Mouse (Mus musculus) heart, embryonic 12.5 days (tissue): ENCODE data around the gene Myrip. TPM values are rescaled to one million over a fixed set of nuclear protein-coding genes. Genes with fewer than 3 reads are reported as not detected.

Experiments used
- ATAC-seq: fragments of 200-750 bp; cut with Nextera tagmentation; 2 replicates; pipeline ENCODE4 v1.8.0; 2017; ENCODE audit warnings: moderate TSS enrichment, moderate library complexity; ENCODE audit not compliant: insufficient number of reproducible peaks, low FRiP score
- H3K27ac ChIP-seq: fragments of 300-500 bp; sonication (generic); 2 replicates; pipeline ENCODE4 v1.5.1; 2016; ENCODE audit warnings: mild to moderate bottlenecking, moderate library complexity; ENCODE audit not compliant: poor library complexity, severe bottlenecking
- H3K27me3 ChIP-seq: fragments of 300-500 bp; sonication (generic); replicated peaks from 2 replicates; pipeline ENCODE4 v1.6.1; 2016; ENCODE audit warnings: mild to moderate bottlenecking, moderate library complexity
- H3K36me3 ChIP-seq: fragments of 300-500 bp; sonication (generic); 2 replicates; pipeline ENCODE4 v1.6.1; 2016; ENCODE audit warnings: mild to moderate bottlenecking, moderate library complexity
- H3K4me1 ChIP-seq: fragments of 300-500 bp; sonication (generic); replicated peaks from 2 replicates; pipeline ENCODE4 v1.6.1; 2016; ENCODE audit warnings: mild to moderate bottlenecking
- H3K4me2 ChIP-seq: fragments of 300-500 bp; sonication (generic); 2 replicates; pipeline ENCODE4 v1.6.1; 2016; ENCODE audit warnings: mild to moderate bottlenecking, moderate library complexity
- H3K4me3 ChIP-seq: fragments of 300-500 bp; sonication (generic); 2 replicates; pipeline ENCODE4 v1.5.1; 2016; ENCODE audit warnings: mild to moderate bottlenecking
- H3K9ac ChIP-seq: fragments of 300-500 bp; sonication (generic); 2 replicates; pipeline ENCODE4 v1.6.1; 2016; ENCODE audit warnings: mild to moderate bottlenecking, moderate library complexity
- H3K9me3 ChIP-seq: fragments of 300-500 bp; sonication (generic); replicated peaks from 2 replicates; pipeline ENCODE4 v1.6.1; 2016; ENCODE audit warnings: mild to moderate bottlenecking, moderate library complexity
- WGBS: fragments of 180-500 bp; shearing (Covaris S2); methylation state at CpG from one replicate; pipeline ENCODE4 v1.1.7; 2016; 5-methylcytosine and 5-hydroxymethylcytosine counted together
- polyA plus RNA-seq: library from polyadenylated mRNA; unstranded; fragments of >200 nt; fragmentation: Nextera tagmentation; extraction: Ambion mirVana; gene quantifications from 2 replicates; pipeline ENCODE4 v1.2.1, GENCODE M21; 2016

Myrip gene
- polyA plus RNA-seq, 1 experiment from 2014 or later, result 1.1 TPM

GRCm38 (mm10) chr9:120455768-120456655 is 154.7 kb downstream of the Myrip start:
- Histone ChIP-seq H3K27ac (peak overlapping the region; percentile 65), H3K4me1 (0 out of 2 replicates have a peak, but pooled peaks cover 8% of the 10 kb centered on the region), H3K4me3 (no peak overlapping the region), H3K4me2 (no peak overlapping the region), H3K36me3 (no peaks in the 10 kb centered on the region), H3K9ac (no peak overlapping the region), H3K27me3 (no peaks in the 10 kb centered on the region), H3K9me3 (no peaks in the 10 kb centered on the region)
- no peak for ATAC-seq
- 26% methylated on average over 9 of the region's 9 CpGs for WGBS

GRCm38 (mm10) chr9:120470431-120470830 is 169.1 kb downstream of the Myrip start:
- H3K27me3 ChIP-seq, result 0 out of 2 replicates have a peak, but pooled peaks cover 3% of the 10 kb centered on the region
- no peak overlapping the region for H3K27ac ChIP-seq
- no peak overlapping the region for H3K4me3 ChIP-seq
- H3K9me3 ChIP-seq, result no peaks in the 10 kb centered on the region
- no peak for ATAC-seq
- 90% methylated on average over 1 of the region's 1 CpGs for WGBS
- H3K9ac ChIP-seq, result no peak overlapping the region
- H3K36me3 ChIP-seq, result no peaks in the 10 kb centered on the region
- no peaks in the 10 kb centered on the region for H3K4me1 ChIP-seq
- no peak overlapping the region for H3K4me2 ChIP-seq

DNA sequence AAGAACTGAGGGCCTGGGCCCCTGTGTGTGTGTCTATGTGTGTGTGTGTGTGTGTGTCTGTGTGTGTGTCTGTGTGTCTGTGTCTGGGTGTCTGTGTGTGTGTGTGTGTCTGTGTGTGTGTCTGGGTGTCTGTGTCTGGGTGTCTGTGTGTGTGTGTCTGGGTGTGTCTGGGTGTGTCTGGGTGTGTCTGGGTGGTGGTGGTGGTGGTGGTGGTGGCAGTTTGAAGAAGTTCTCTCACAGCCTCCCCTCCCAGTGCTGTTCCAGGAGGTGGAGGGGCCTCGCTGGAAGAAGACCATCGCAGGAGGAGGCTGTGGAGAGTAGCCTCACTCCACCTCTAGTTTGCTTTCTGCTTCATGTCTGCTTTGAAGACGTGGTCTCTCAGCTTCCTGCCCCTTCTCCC is 180.3 kb downstream of the Myrip start:
- no peak for ATAC-seq
- H3K9me3 ChIP-seq, result no peaks in the 10 kb centered on the region
- H3K4me2 ChIP-seq, result no peak overlapping the region
- H3K36me3 ChIP-seq, result no peaks in the 10 kb centered on the region
- no peak overlapping the region for H3K27ac ChIP-seq
- H3K4me3 ChIP-seq, result no peak overlapping the region
- WGBS, result 64% methylated on average over 3 of the region's 3 CpGs
- H3K9ac ChIP-seq, result no peak overlapping the region
- H3K27me3 ChIP-seq, result peaks cover 3% of the 10 kb centered on the region; the same call in 1 of the 2 replicates
- H3K4me1 ChIP-seq, result peaks cover 12% of the 10 kb centered on the region

DNA sequence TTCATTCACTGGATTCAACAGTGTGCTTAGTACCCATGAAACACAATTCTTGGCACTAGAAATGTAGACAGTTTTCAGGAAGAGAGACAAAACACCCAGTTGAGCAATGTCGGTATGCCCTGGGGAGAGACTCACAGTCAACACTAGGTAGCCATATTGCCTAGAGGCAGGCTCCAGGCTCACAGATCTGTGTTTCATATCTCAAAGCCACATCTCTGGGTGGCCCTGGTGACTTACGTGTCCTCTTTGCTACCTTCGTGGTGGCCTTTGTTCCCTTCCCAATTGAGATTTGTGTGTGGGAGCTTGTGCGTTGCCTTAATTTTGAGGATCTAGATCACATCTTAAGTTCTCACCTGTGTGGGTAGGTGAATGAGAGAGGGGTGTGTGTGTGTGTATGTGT is 181.1 kb downstream of the Myrip start:
- H3K4me3 ChIP-seq, result no peak overlapping the region
- no peak overlapping the region for H3K9ac ChIP-seq
- H3K27me3 ChIP-seq, result peaks cover 5% of the 10 kb centered on the region; the same call in 1 of the 2 replicates
- ATAC-seq, result no peak
- H3K9me3 ChIP-seq, result no peaks in the 10 kb centered on the region
- H3K4me1 ChIP-seq, result peaks cover 12% of the 10 kb centered on the region
- 86% methylated on average over 4 of the region's 4 CpGs for WGBS
- H3K27ac ChIP-seq, result no peak overlapping the region
- no peak overlapping the region for H3K4me2 ChIP-seq
- no peaks in the 10 kb centered on the region for H3K36me3 ChIP-seq

DNA sequence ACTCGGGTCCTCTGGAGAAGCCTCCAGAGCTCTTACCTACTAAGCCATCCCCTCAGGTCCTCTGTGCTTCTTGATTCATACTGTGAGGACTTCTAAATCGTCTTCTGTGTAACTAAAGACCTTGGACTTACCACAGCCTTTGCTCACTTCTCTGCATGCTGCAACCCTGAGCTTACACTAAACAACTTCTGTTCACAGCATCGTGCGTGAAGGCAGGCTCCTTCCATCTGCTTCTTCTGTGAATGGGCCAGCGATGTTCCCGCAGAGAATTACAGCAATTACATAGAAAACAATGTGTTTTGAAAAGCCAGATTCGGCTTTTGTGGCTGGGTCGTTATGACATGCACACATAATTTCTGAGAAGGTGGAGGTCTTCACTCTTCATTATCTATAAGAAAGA is 181.8 kb downstream of the Myrip start:
- H3K36me3 ChIP-seq, result no peaks in the 10 kb centered on the region
- no peak for ATAC-seq
- peaks cover 5% of the 10 kb centered on the region; the same call in 1 of the 2 replicates for H3K27me3 ChIP-seq
- no peak overlapping the region for H3K4me2 ChIP-seq
- H3K4me3 ChIP-seq, result no peak overlapping the region
- H3K4me1 ChIP-seq, result peaks cover 8% of the 10 kb centered on the region
- H3K27ac ChIP-seq, result no peak overlapping the region
- 77% methylated on average over 8 of the region's 8 CpGs for WGBS
- H3K9ac ChIP-seq, result no peak overlapping the region
- no peaks in the 10 kb centered on the region for H3K9me3 ChIP-seq

DNA sequence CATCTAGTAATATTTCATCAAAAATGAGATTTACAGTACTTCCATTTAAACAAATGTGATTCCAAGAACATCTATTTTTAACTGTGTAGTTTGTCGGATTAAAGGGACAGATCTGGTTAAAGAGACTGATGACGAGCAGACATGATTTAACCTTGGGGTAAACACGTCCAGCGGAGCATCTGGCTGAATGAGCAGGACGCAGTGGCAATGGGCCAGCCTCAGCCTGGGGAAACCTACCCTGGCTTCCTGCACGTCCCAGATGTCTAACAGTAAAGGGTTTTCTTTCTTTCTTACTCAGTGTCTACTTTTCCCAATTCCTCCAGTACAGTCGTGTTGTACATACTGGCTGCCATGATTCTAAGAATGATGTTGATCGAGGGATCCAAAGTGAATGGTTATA is 185.8 kb downstream of the Myrip start:
- 70% methylated on average over 8 of the region's 8 CpGs for WGBS
- H3K27ac ChIP-seq, result no peak overlapping the region
- no peak for ATAC-seq
- no peak overlapping the region for H3K4me3 ChIP-seq
- H3K4me2 ChIP-seq, result no peak overlapping the region
- H3K27me3 ChIP-seq, result peaks cover 5% of the 10 kb centered on the region; the same call in 1 of the 2 replicates
- H3K4me1 ChIP-seq, result 0 out of 2 replicates have a peak, but pooled peaks cover 2% of the 10 kb centered on the region
- no peaks in the 10 kb centered on the region for H3K9me3 ChIP-seq
- no peaks in the 10 kb centered on the region for H3K36me3 ChIP-seq
- no peak overlapping the region for H3K9ac ChIP-seq

GRCm38 (mm10) chr9:120491509-120491908 is 190.2 kb downstream of the Myrip start:
- H3K36me3 ChIP-seq, result peaks cover 26% of the 10 kb centered on the region
- no peak overlapping the region for H3K9ac ChIP-seq
- H3K4me1 ChIP-seq, result peaks cover 13% of the 10 kb centered on the region
- peak overlapping the region; percentile 85 for H3K4me2 ChIP-seq
- 88% methylated on average over 3 of the region's 3 CpGs for WGBS
- no peak for ATAC-seq
- no peak overlapping the region for H3K27ac ChIP-seq
- no peaks in the 10 kb centered on the region for H3K9me3 ChIP-seq
- 0 out of 2 replicates have a peak, but pooled peaks cover 3% of the 10 kb centered on the region for H3K27me3 ChIP-seq
- peak overlapping the region; percentile 80 for H3K4me3 ChIP-seq

DNA sequence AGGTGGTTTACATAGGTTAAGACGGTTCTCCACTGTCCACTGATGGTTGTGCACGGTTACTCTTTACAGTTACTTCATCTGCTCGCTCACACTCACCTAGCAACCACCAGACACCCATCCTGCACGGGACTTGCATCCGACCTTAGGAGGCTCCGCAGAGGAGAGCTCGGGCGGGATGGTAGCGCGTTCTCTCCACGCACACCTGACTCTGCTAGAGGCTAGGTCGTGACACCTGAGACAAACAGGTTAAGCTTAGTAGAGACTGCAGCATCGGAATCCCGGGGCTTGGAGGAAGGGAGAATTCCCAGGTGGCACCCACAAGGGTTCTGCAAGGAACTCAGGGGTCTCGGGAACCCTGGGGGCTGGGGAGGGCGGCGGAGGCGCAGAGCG is 190.7 kb downstream of the Myrip start, which contains the start of gene Eif1b:
Gene Eif1b (plus strand): TSS at position 223 of the 390 bp plus-strand sequence.
- 3% methylated on average over 19 of the region's 19 CpGs for WGBS
- H3K36me3 ChIP-seq, result peaks cover 26% of the 10 kb centered on the region
- H3K9me3 ChIP-seq, result no peaks in the 10 kb centered on the region
- peak within 1 kb of the TSS; percentile 85 for H3K4me2 ChIP-seq
- ATAC-seq, result peak; percentile 39; the same call in 1 of the 2 replicates
- H3K27me3 ChIP-seq, result no peaks in the 10 kb centered on the region
- H3K9ac ChIP-seq, result peak within 1 kb of the TSS; percentile 95
- peak within 1 kb of the TSS; percentile 86 for H3K27ac ChIP-seq
- H3K4me3 ChIP-seq, result peak within 1 kb of the TSS; percentile 80
- H3K4me1 ChIP-seq, result peaks cover 16% of the 10 kb centered on the region

- Histone ChIP-seq H3K4me3 (peak overlapping the region; percentile 80), H3K27ac (peak overlapping the region; percentile 86), H3K9me3 (no peaks in the 10 kb centered on the region), H3K9ac (peak overlapping the region; percentile 95), H3K27me3 (no peaks in the 10 kb centered on the region), H3K4me2 (peak overlapping the region; percentile 85), H3K4me1 (peaks cover 17% of the 10 kb centered on the region), H3K36me3 (peaks cover 26% of the 10 kb centered on the region)
- WGBS, result under 1% methylated on average over 95 of the region's 97 CpGs
- ATAC-seq, result peak; percentile 86
Observed at GRCm38 (mm10) chr9:120492400-120493351, 191.4 kb downstream of the Myrip start.

DNA sequence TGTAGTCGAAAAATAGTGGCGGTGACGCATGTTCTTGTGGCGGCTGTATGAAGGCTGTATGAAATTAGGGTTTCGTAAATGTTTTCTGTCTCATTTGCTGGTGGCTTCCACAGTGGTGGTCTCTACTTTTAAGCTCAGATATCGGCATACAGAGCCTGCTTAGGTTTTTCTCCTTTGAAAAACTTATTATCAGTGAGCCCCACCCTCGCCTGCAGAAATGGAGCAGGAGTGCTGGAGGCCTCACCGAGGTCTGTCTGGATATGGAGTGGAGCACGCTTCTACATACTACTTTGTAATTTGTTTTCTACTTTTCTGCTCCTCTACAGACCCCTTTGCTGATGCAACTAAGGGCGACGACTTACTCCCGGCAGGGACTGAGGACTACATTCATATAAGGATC is 192.5 kb downstream of the Myrip start:
- Histone ChIP-seq H3K9me3 (no peaks in the 10 kb centered on the region), H3K9ac (peak overlapping the region; percentile 95), H3K4me2 (peak overlapping the region; percentile 85), H3K4me1 (peaks cover 17% of the 10 kb centered on the region), H3K27ac (no peak overlapping the region), H3K4me3 (peak overlapping the region; percentile 80), H3K36me3 (peaks cover 26% of the 10 kb centered on the region), H3K27me3 (no peaks in the 10 kb centered on the region)
- WGBS, result 71% methylated on average over 12 of the region's 12 CpGs
- ATAC-seq, result no peak

GRCm38 (mm10) chr9:120496691-120497090 is 195.4 kb downstream of the Myrip start:
- 3% methylated on average over 3 of the region's 3 CpGs for WGBS
- H3K27ac ChIP-seq, result no peak overlapping the region
- peaks cover 26% of the 10 kb centered on the region for H3K36me3 ChIP-seq
- H3K4me3 ChIP-seq, result no peak overlapping the region
- no peak overlapping the region for H3K4me2 ChIP-seq
- no peaks in the 10 kb centered on the region for H3K9me3 ChIP-seq
- no peak for ATAC-seq
- H3K27me3 ChIP-seq, result no peaks in the 10 kb centered on the region
- H3K9ac ChIP-seq, result no peak overlapping the region
- peaks cover 17% of the 10 kb centered on the region for H3K4me1 ChIP-seq
